Mouse (Mus musculus) regulatory T cell (primary cell): ENCODE data around the gene Tnxb.
"Not testable (repeated sequence)": the region's sequence is repeated elsewhere in the genome, so short reads cannot be mapped to it uniquely, and the experiment has no call there.

Experiments
- in situ Hi-C: fragments of 300-600 bp; cut with MboI, MseI; formaldehyde crosslinking; loops from one replicate; pipeline ENCODE4 v1.15.1; 2025; ENCODE audit warnings: high pct_unique_total_duplicates

Tnxb gene

GRCm38 (mm10) chr17:34723066-34723465 is 52.7 kb downstream of the Tnxb start:
- in situ Hi-C loops, result no loop called here

DNA sequence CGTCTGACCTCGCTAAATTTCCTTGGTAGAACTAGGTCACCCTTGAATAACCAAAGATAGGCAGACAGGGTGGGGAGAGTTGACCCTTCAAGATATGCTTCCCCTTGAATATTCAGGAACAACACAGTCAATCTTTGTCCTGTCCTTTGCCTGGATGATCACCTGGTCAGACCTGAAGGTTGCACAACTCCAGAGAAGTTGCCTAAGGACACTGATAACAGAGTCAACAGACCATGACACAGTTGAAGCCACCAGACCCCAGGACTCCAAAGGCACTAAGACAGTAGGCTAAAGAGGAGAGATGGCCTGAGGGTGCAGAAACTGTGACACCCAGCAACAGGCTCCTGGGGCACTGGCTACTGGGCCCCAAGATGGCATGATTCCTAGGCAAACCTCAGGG is 57.6 kb downstream of the Tnxb start:
- in situ Hi-C loops, result no loop called here

GRCm38 (mm10) chr17:34729155-34729554 is 58.8 kb downstream of the Tnxb start:
- in situ Hi-C loops, result not testable (repeated sequence)

- in situ Hi-C loops, result loop anchor here (5.0 kb wide), 2 partner anchors 33 to 82 kb away; no protein-coding TSS in a partner anchor
Observed at GRCm38 (mm10) chr17:34729779-34730553, 59.6 kb downstream of the Tnxb start.

DNA sequence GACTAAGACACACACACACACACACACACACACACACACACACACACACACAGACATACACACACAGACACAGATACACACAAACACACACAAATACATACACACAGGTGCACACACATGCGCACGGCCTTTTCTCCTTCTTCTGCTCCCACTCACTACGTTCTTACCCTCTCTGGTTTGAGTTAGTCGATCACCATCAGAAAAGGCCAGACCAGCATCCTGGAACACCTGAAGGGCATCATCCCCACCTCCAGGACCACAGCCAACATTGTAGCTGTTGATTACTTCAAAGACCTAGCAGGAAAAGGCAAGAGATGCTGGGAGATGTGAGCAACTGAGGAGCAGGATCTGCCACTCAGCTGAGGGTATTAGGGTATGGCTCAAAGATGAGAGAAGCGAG is 67.1 kb downstream of the Tnxb start:
- in situ Hi-C loops, result not testable (repeated sequence)

DNA sequence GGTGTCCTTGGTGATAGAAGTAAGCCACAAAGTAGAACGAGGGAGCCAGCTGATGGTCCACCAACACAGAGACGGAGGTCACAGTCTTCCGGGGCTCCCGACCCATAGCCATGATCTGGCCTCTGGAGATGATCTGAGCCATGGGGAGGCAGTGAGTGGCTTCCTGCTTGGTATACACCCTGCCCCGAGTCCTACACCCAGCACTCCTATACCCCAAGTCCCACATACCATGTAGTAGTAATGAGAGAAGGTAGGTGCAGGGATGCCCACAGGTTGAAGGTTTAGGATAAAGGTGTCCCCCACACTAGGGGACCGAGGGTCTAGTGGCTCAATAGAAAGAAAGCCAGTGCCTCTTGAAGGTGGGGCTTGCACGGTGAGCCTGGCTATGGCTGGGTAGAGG is 69.4 kb downstream of the Tnxb start:
- in situ Hi-C loops, result not testable (repeated sequence)

DNA sequence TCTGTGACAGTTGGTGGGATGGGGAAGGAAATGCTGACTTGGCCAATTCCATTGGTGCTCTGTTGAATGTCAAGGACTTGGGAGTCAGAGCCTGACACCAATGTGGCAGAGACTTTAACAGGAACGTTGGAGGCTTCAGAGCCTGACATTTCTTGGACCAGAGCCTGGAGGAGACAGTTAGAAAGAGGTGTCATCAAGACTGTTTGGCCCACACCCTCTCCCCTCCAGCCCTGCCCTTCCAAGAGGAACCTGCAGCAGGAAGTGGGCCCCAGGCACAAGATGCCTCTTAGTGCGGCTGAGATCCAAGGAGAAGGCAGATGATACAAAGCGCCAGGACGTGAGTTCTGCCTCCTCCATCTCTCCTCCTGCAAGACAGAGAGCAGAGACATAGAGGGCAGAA is 69.9 kb downstream of the Tnxb start:
- in situ Hi-C loops, result no loop called here

DNA sequence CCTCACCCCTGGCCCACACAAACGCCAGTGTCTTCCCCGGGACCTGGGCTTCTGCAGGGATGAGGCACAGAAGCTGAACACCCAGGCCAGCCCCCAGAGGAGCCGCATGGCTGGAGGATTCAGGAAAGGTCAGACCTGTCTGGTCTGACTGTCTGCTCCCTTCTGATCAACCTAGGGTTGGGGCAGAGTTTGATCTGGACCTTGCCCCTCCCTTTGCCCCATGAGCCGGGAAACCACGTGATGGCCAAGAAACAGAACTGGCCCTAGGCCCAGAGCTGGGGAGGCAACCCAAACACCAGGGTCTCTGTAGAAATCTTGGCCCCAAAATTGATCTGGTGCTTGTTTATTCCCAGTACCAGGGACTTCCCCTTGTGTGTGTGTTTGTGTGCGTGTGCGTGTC is 73.4 kb downstream of the Tnxb start, which contains the start of gene C4b:
TSS of gene C4b (minus strand) at position 164 of the 400 bp plus-strand sequence.
- in situ Hi-C loops, result no loop called here

- in situ Hi-C loops, result no loop called here
Observed at GRCm38 (mm10) chr17:34744206-34744605, 73.9 kb downstream of the Tnxb start.

DNA sequence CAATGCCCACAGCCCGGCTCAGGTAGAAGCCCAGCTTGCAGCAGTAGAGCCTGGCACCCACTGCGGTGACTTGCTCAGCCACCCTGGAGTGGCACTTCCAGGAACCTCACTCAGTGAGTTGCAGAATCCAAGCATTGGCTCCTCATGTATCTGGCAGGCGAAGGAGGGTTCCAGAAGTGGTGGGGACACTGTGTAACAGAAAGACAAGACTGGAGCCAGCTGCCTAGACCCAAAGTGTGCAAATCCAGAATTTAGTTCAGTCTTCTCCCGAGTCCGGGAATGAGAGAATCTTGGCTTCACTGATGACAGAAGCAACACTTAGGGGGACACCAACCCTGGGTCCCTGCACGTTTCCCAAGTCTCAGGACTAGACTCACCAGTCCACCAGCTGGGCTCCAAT is 74.3 kb downstream of the Tnxb start:
- in situ Hi-C loops, result not testable (repeated sequence)

DNA sequence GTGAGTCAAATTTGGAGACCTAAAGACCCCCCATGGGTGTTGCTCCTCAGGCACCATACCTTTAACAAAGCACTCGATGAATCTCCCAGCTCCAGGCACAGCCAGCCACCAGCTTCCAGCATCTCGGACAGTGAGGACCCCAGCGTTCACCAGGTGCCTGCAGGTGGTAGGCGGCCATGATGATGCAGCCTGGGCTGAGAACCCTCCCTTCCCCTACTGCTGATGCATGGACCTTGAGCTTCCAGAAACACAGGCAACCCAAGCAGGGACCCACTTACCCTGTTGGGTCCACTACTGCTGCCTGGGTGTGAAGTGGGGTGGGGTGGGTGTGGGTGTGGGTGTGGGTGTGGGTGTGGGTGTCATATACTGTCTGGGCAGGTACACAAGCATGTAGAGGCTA is 74.8 kb downstream of the Tnxb start:
- in situ Hi-C loops, result not testable (repeated sequence)

DNA sequence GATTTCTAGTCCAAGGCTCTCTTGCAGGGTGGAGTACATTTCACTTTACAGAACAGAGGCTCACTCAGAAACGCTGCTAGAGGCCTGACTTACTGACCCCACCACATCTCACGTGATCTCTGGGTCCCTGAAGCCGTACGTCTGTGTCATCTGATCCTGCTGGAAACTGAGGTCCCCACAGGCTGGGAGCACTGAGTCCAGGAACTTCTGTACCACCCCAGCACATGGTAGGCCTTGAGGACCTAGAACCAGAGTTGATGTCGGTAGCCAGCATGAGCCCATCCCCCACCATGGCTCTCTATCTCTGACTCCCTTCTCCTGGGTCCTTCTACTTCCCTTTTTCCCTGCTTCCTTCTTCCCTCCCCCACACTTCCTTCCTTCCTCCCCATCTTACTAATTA is 76.2 kb downstream of the Tnxb start:
- in situ Hi-C loops, result no loop called here

DNA sequence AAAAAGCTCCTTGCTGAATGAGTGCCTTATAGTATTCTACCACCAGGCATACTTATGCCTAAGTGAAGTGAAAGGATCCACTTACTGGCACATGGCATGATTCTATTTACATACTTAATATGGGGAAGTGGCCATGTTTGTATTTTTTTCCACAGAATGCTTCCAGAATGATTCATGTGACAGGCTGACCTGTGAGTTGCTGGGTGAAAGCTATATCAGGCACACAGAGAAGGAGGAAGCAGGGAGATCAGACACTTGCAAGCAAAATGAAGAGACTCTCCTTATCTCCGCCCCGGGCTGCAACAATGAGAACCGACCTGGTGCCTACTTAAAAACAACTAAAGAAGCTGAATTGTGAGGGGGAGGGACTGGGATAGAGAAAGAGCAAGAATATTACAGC is 91.1 kb downstream of the Tnxb start:
- in situ Hi-C loops, result no loop called here
